In genomic region chr6:50566997-50567255, GRCm38 (mm10) we compare ENCODE assay signal across 7 mouse cellular contexts. TPM values are rescaled to one million over a fixed set of nuclear protein-coding genes. Genes with fewer than 3 reads are reported as not detected.
DNase-seq lines count a peak whose midpoint lies in the region; ATAC-seq and TF ChIP-seq lines count a peak whose summit lies in the region.

No protein-coding gene starts in this region.

- DNase-seq in lung, postnatal 0 days (ENCODE audit: low spot score): no peak
- DNase-seq in lung, postnatal 14 days: no peak
- DNase-seq in adrenal gland, postnatal 25 days: no peak
- DNase-seq in layer of hippocampus, adult 18-20 months (ENCODE audit: low spot score in 2 of 2): no peak

- no peak for TF ChIP-seq POLR2A in embryonic fibroblast, embryonic 13.5 days (IDR thresholded peaks at IDR 0.05; ENCODE audit: low read depth, low read length)

- no peaks in the 10 kb centered on the region for H3K27me3 ChIP-seq in lung, postnatal 0 days (replicated peaks; ENCODE audit: insufficient read depth, low read length)
- H3K27me3 ChIP-seq in limb, embryonic 12.5 days: no peaks in the 10 kb centered on the region
- no peaks in the 10 kb centered on the region for H3K27me3 ChIP-seq in stomach, embryonic 14.5 days (ENCODE audit: control insufficient read depth, insufficient read depth, low read length)

- 8% methylated on average over 6 of the region's 6 CpGs for WGBS in lung, postnatal 0 days
- WGBS in limb, embryonic 12.5 days: 16% methylated on average over 6 of the region's 6 CpGs
- 11% methylated on average over 6 of the region's 6 CpGs for WGBS in stomach, embryonic 14.5 days

- TF ChIP-seq CTCF in lung, postnatal 0 days (IDR thresholded peaks at IDR 0.05): no peak
- TF ChIP-seq CTCF in embryonic fibroblast, embryonic 13.5 days (IDR thresholded peaks at IDR 0.05; ENCODE audit: borderline replicate concordance, insufficient read depth, low read length): no peak

- H3K4me3 ChIP-seq in lung, postnatal 0 days (ENCODE audit: low read depth, low read length): peak overlapping the region; percentile 56
- H3K4me3 ChIP-seq in embryonic fibroblast, embryonic 13.5 days (ENCODE audit: insufficient read depth, low read length): peak overlapping the region; percentile 45
- peak overlapping the region; percentile 74 for H3K4me3 ChIP-seq in limb, embryonic 12.5 days (replicated peaks)
- peak overlapping the region; percentile 62 for H3K4me3 ChIP-seq in stomach, embryonic 14.5 days (ENCODE audit: low read depth, low read length)

- H3K9me3 ChIP-seq in lung, postnatal 0 days (ENCODE audit: low read length): no peaks in the 10 kb centered on the region
- H3K9me3 ChIP-seq in limb, embryonic 12.5 days: no peaks in the 10 kb centered on the region
- no peaks in the 10 kb centered on the region for H3K9me3 ChIP-seq in stomach, embryonic 14.5 days (ENCODE audit: control insufficient read depth, low read depth, low read length)

- H3K36me3 ChIP-seq in lung, postnatal 0 days (ENCODE audit: insufficient read depth, low read length): no peaks in the 10 kb centered on the region
- H3K36me3 ChIP-seq in limb, embryonic 12.5 days: peaks cover 21% of the 10 kb centered on the region
- peaks cover 5% of the 10 kb centered on the region; the same call in 1 of the 2 replicates for H3K36me3 ChIP-seq in stomach, embryonic 14.5 days (ENCODE audit: control insufficient read depth, insufficient read depth, low read length)

- no peak for TF ChIP-seq EP300 in lung, postnatal 0 days (IDR thresholded peaks at IDR 0.05)

- peak overlapping the region; percentile 86 for H3K27ac ChIP-seq in lung, postnatal 0 days (ENCODE audit: low read length)
- H3K27ac ChIP-seq in embryonic fibroblast, embryonic 13.5 days (ENCODE audit: insufficient read depth, low read length): peak overlapping the region; percentile 10
- H3K27ac ChIP-seq in limb, embryonic 12.5 days: peak overlapping the region; percentile 80
- peak overlapping the region; percentile 82 for H3K27ac ChIP-seq in stomach, embryonic 14.5 days (ENCODE audit: low read length)

- ATAC-seq in lung, postnatal 0 days: no peak
- ATAC-seq in limb, embryonic 12.5 days (ENCODE audit: insufficient number of reproducible peaks, insufficient read depth, low FRiP score, low TSS enrichment, low read depth): no peak
- no peak for ATAC-seq in stomach, embryonic 14.5 days (ENCODE audit: insufficient number of reproducible peaks, insufficient read depth, low FRiP score, low read depth)

- H3K4me2 ChIP-seq in lung, postnatal 0 days (replicated peaks; ENCODE audit: low read depth, low read length): peak overlapping the region; percentile 72
- H3K4me2 ChIP-seq in limb, embryonic 12.5 days: peak overlapping the region; percentile 71
- H3K4me2 ChIP-seq in stomach, embryonic 14.5 days (replicated peaks; ENCODE audit: low read depth, low read length): peak overlapping the region; percentile 61

- H3K4me1 ChIP-seq in lung, postnatal 0 days (ENCODE audit: insufficient read depth, low read depth, low read length): peaks cover 4% of the 10 kb centered on the region; the same call in 1 of the 2 replicates
- H3K4me1 ChIP-seq in embryonic fibroblast, embryonic 13.5 days (ENCODE audit: control insufficient read depth, insufficient read depth, low read length): no peaks in the 10 kb centered on the region; the same call in 1 of the 2 replicates
- peaks cover 10% of the 10 kb centered on the region; the same call in 1 of the 2 replicates for H3K4me1 ChIP-seq in limb, embryonic 12.5 days (replicated peaks)
- 0 out of 2 replicates have a peak, but pooled peaks cover 5% of the 10 kb centered on the region for H3K4me1 ChIP-seq in stomach, embryonic 14.5 days (ENCODE audit: control insufficient read depth, insufficient read depth, low read length)

- H3K9ac ChIP-seq in lung, postnatal 0 days (replicated peaks; ENCODE audit: low read depth): peak overlapping the region; percentile 77
- peak overlapping the region; percentile 74 for H3K9ac ChIP-seq in limb, embryonic 12.5 days (replicated peaks)
- peak overlapping the region; percentile 71 for H3K9ac ChIP-seq in stomach, embryonic 14.5 days (replicated peaks; ENCODE audit: low read depth, low read length)

RNA-seq across cellular contexts. Expression of gene Cycs, which starts 0.6 kb away (rescaled TPM):
- 37.1 and 39.3 TPM in 2 replicates for polyA plus RNA-seq in lung, postnatal 0 days (2015; fragmentation: Nextera tagmentation; extraction: Ambion mirVana)
- polyA plus RNA-seq in embryonic fibroblast, embryonic 13.5 days (2011; ENCODE audit: insufficient read length, low read depth, missing spikeins): 11.0 and 16.8 TPM in 2 replicates
- polyA plus RNA-seq in limb, embryonic 12.5 days (2016; fragmentation: Nextera tagmentation; extraction: Ambion mirVana): 67.4 and 71.1 TPM in 2 replicates
- 54.7 and 58.0 TPM in 2 replicates for polyA plus RNA-seq in stomach, embryonic 14.5 days (2014; fragmentation: Nextera tagmentation; extraction: Ambion mirVana)
- total RNA-seq in adrenal gland, postnatal 25 days (2021): 38.6 and 46.0 TPM in 2 replicates
- 10 to 100 TPM; 40.9 to 42.0 TPM for total RNA-seq in layer of hippocampus, adult 18-20 months (2021)

RNA-seq across cellular contexts. Expression of gene 4921507P07Rik, which starts 29.5 kb away (rescaled TPM):
- polyA plus RNA-seq in lung, postnatal 0 days (2015; fragmentation: Nextera tagmentation; extraction: Ambion mirVana): 0.38 and 0.63 TPM in 2 replicates
- polyA plus RNA-seq in embryonic fibroblast, embryonic 13.5 days (2011; ENCODE audit: insufficient read length, low read depth, missing spikeins): not detected in 2 replicates
- polyA plus RNA-seq in limb, embryonic 12.5 days (2016; fragmentation: Nextera tagmentation; extraction: Ambion mirVana): 0.60 and 0.71 TPM in 2 replicates
- 1.3 TPM in 2 replicates for polyA plus RNA-seq in stomach, embryonic 14.5 days (2014; fragmentation: Nextera tagmentation; extraction: Ambion mirVana)
- not detected in 2 replicates for total RNA-seq in adrenal gland, postnatal 25 days (2021)
- total RNA-seq in layer of hippocampus, adult 18-20 months (2021): under 1 TPM; 0.25 to 0.48 TPM

Comparison
In these comparisons a context has a peak if more than half of its experiments do, and no peak if none do; other contexts are left out.
1. H3K27ac ChIP-seq: peak in every context shown above with its lines; median percentile 86 in lung, postnatal 0 days; 82 in stomach, embryonic 14.5 days; 80 in limb, embryonic 12.5 days; 10 in embryonic fibroblast, embryonic 13.5 days.